Mouse (Mus musculus) heart, embryonic 16.5 days (tissue): ENCODE results near the gene Tmem108. TPM values are rescaled to one million over a fixed set of nuclear protein-coding genes. Genes with fewer than 3 reads are reported as not detected.

Experiments used
- ATAC-seq: fragments of 200-750 bp; cut with Nextera tagmentation; replicated peaks from 2 replicates; pipeline ENCODE4 v1.8.0; 2017; ENCODE audit warnings: moderate number of reproducible peaks; ENCODE audit not compliant: insufficient read depth, low FRiP score; ENCODE audit errors: extremely low read depth
- H3K27ac ChIP-seq: fragments of 300-500 bp; sonication (generic); 2 replicates; pipeline ENCODE4 v1.5.1; 2014; ENCODE audit warnings: mild to moderate bottlenecking, low read length, control low read depth, moderate library complexity
- H3K27me3 ChIP-seq: fragments of 300-500 bp; sonication (generic); 2 replicates; pipeline ENCODE4 v1.6.1; 2014; ENCODE audit warnings: low read length, mixed read lengths; ENCODE audit not compliant: control insufficient read depth, insufficient read depth
- H3K36me3 ChIP-seq: fragments of 300-500 bp; sonication (generic); 2 replicates; pipeline ENCODE4 v1.6.1; 2014; ENCODE audit not compliant: control insufficient read depth, insufficient read depth
- H3K4me1 ChIP-seq: fragments of 300-500 bp; sonication (generic); 2 replicates; pipeline ENCODE4 v1.6.1; 2014; ENCODE audit warnings: low read length, mixed read lengths; ENCODE audit not compliant: control insufficient read depth, insufficient read depth
- H3K4me2 ChIP-seq: fragments of 300-500 bp; sonication (generic); 2 replicates; pipeline ENCODE4 v1.6.1; 2014; ENCODE audit warnings: low read depth, mild to moderate bottlenecking, control low read depth, low read length
- H3K4me3 ChIP-seq: fragments of 300-500 bp; sonication (generic); 2 replicates; pipeline ENCODE4 v1.5.1; 2014; ENCODE audit warnings: mild to moderate bottlenecking, control low read depth, low read length
- H3K9ac ChIP-seq: fragments of 300-500 bp; sonication (generic); 2 replicates; pipeline ENCODE4 v1.6.1; 2014; ENCODE audit warnings: low read length, control low read depth
- H3K9me3 ChIP-seq: fragments of 300-500 bp; sonication (generic); replicated peaks from 2 replicates; pipeline ENCODE4 v1.6.1; 2016; ENCODE audit warnings: low read length; ENCODE audit not compliant: control insufficient read depth
- WGBS: fragments of 180-500 bp; shearing (Covaris S2); extraction: QIAGEN DNeasy Blood & Tissue Kit; methylation state at CpG from one replicate; pipeline ENCODE4 v1.1.7; 2014; 5-methylcytosine and 5-hydroxymethylcytosine counted together
- polyA plus RNA-seq: library from polyadenylated mRNA; unstranded; fragments of >200 nt; fragmentation: Nextera tagmentation; extraction: Ambion mirVana; gene quantifications from 2 replicates; pipeline ENCODE4 v1.2.1, GENCODE M21; 2015

Gene Tmem108
- polyA plus RNA-seq, 1 experiment from 2014 or later = 44.8 TPM

- Histone ChIP-seq H3K36me3 (no peaks in the 10 kb centered on the region), H3K9ac (no peak overlapping the region), H3K4me3 (no peak overlapping the region), H3K27me3 (no peaks in the 10 kb centered on the region), H3K4me1 (peaks cover 16% of the 10 kb centered on the region), H3K4me2 (no peak overlapping the region), H3K27ac (no peak overlapping the region; the same call in 1 of the 2 replicates), H3K9me3 (peaks cover 4% of the 10 kb centered on the region)
- no peak for ATAC-seq
- 63% methylated on average over 7 of the region's 7 CpGs for WGBS
Measured at GRCm38 (mm10) chr9:103558240-103558639, 203.4 kb downstream of the Tmem108 start.

GRCm38 (mm10) chr9:103557085-103557484 is 204.6 kb downstream of the Tmem108 start:
- 88% methylated on average over 15 of the region's 15 CpGs for WGBS
- Histone ChIP-seq H3K4me3 (no peak overlapping the region), H3K27ac (no peak overlapping the region), H3K36me3 (no peaks in the 10 kb centered on the region), H3K27me3 (no peaks in the 10 kb centered on the region), H3K4me1 (peaks cover 16% of the 10 kb centered on the region), H3K9ac (no peak overlapping the region), H3K9me3 (peaks cover 2% of the 10 kb centered on the region), H3K4me2 (no peak overlapping the region)
- no peak for ATAC-seq

GRCm38 (mm10) chr9:103555334-103555733 is 206.3 kb downstream of the Tmem108 start:
- Histone ChIP-seq H3K9ac (no peak overlapping the region), H3K36me3 (no peaks in the 10 kb centered on the region), H3K9me3 (no peaks in the 10 kb centered on the region), H3K27ac (no peak overlapping the region), H3K27me3 (no peaks in the 10 kb centered on the region), H3K4me3 (no peak overlapping the region), H3K4me2 (no peak overlapping the region), H3K4me1 (peaks cover 16% of the 10 kb centered on the region)
- ATAC-seq = no peak
- 27% methylated on average over 6 of the region's 6 CpGs for WGBS

- Histone ChIP-seq H3K9me3 (no peaks in the 10 kb centered on the region), H3K36me3 (no peaks in the 10 kb centered on the region), H3K27me3 (no peaks in the 10 kb centered on the region), H3K4me1 (peaks cover 3% of the 10 kb centered on the region; the same call in 1 of the 2 replicates), H3K9ac (no peak overlapping the region), H3K4me2 (no peak overlapping the region), H3K27ac (no peak overlapping the region), H3K4me3 (no peak overlapping the region)
- ATAC-seq = no peak
- WGBS = 80% methylated on average over 21 of the region's 21 CpGs
Measured at GRCm38 (mm10) chr9:103550661-103551248, 210.9 kb downstream of the Tmem108 start.

- Histone ChIP-seq H3K27ac (no peak overlapping the region), H3K36me3 (no peaks in the 10 kb centered on the region), H3K4me2 (no peak overlapping the region), H3K4me1 (peaks cover 3% of the 10 kb centered on the region; the same call in 1 of the 2 replicates), H3K4me3 (no peak overlapping the region), H3K9me3 (no peaks in the 10 kb centered on the region), H3K9ac (no peak overlapping the region), H3K27me3 (no peaks in the 10 kb centered on the region)
- WGBS = 68% methylated on average over 3 of the region's 3 CpGs
- ATAC-seq = no peak
Measured at GRCm38 (mm10) chr9:103549178-103549577, 212.5 kb downstream of the Tmem108 start.

- Histone ChIP-seq H3K27ac (no peak overlapping the region), H3K4me1 (peaks cover 3% of the 10 kb centered on the region), H3K4me3 (no peak overlapping the region), H3K4me2 (no peak overlapping the region), H3K9ac (no peak overlapping the region), H3K27me3 (no peaks in the 10 kb centered on the region), H3K36me3 (no peaks in the 10 kb centered on the region), H3K9me3 (no peaks in the 10 kb centered on the region)
- ATAC-seq = no peak
- 93% methylated on average over 3 of the region's 3 CpGs for WGBS
Measured at GRCm38 (mm10) chr9:103548606-103549005, 213.0 kb downstream of the Tmem108 start.

- H3K9ac ChIP-seq = no peak overlapping the region
- H3K36me3 ChIP-seq = no peaks in the 10 kb centered on the region
- H3K27ac ChIP-seq = no peak overlapping the region
- H3K27me3 ChIP-seq = no peaks in the 10 kb centered on the region
- peaks cover 3% of the 10 kb centered on the region for H3K4me1 ChIP-seq
- H3K4me3 ChIP-seq = no peak overlapping the region
- H3K9me3 ChIP-seq = no peaks in the 10 kb centered on the region
- 72% methylated on average over 22 of the region's 22 CpGs for WGBS
- ATAC-seq = no peak
- H3K4me2 ChIP-seq = no peak overlapping the region
Measured at GRCm38 (mm10) chr9:103546695-103547645, 214.7 kb downstream of the Tmem108 start.

- WGBS = 78% methylated on average over 4 of the region's 4 CpGs
- no peaks in the 10 kb centered on the region for H3K9me3 ChIP-seq
- peaks cover 3% of the 10 kb centered on the region for H3K4me1 ChIP-seq
- H3K27ac ChIP-seq = no peak overlapping the region
- H3K9ac ChIP-seq = no peak overlapping the region
- ATAC-seq = no peak
- H3K27me3 ChIP-seq = no peaks in the 10 kb centered on the region
- no peak overlapping the region for H3K4me2 ChIP-seq
- H3K36me3 ChIP-seq = no peaks in the 10 kb centered on the region
- H3K4me3 ChIP-seq = no peak overlapping the region
Measured at GRCm38 (mm10) chr9:103545729-103546128, 215.9 kb downstream of the Tmem108 start.

- WGBS = 60% methylated on average over 4 of the region's 4 CpGs
Measured at GRCm38 (mm10) chr9:103545271-103545670, 216.4 kb downstream of the Tmem108 start.

More at GRCm38 (mm10) chr9:103545271-103545670, 216.4 kb downstream of the Tmem108 start:
- ATAC-seq = no peak
- no peak overlapping the region for H3K9ac ChIP-seq
- no peaks in the 10 kb centered on the region for H3K9me3 ChIP-seq
- H3K27me3 ChIP-seq = no peaks in the 10 kb centered on the region
- no peaks in the 10 kb centered on the region for H3K36me3 ChIP-seq
- peaks cover 3% of the 10 kb centered on the region for H3K4me1 ChIP-seq
- no peak overlapping the region for H3K4me2 ChIP-seq
- no peak overlapping the region for H3K4me3 ChIP-seq
- no peak overlapping the region for H3K27ac ChIP-seq
